Mouse (Mus musculus): ENCODE data around the gene Card6. TPM values are rescaled to one million over a fixed set of nuclear protein-coding genes. Genes with fewer than 3 reads are reported as not detected.

The Card6 gene
- polyA plus RNA-seq, 1 experiment from 2014 or later: 0.56 TPM

DNA sequence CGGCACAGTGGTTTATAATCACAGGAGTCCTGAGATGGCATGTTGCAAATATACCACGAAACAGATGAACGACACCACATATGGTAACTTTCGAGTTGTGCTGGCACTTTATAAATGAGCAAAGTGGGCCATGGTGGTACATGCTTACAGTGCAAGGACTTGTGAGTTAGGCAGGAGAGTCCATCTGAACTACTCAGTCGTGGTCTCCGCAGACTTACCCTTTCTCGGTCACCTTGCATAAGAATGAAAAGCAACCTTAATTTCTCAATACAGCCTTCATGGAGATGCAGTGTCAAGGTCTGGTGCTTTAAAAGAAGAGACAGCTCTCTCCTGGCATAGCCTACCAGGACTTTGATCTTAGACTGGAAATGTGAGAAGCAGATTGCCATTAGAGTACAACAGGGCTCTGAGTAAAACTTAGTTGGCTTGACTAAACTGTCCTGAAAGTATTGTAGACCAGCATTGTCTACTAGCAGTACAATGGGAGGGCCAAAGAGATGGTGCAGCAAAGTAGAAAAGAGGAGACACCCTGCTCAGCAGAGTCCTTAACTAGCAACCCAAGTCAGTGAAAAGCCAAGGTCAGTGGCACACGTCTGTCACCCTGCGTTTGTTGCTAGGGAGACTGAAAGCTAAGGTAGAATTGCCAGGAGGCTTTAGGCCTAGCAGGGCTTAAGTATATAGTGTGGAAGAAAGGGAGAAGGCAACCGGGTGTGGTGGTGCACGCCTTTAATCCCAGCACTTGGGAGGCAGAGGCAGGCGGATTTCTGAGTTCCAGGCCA is 13.4 kb upstream of the Card6 start:
- no peaks in the 10 kb centered on the region for H3K27me3 ChIP-seq (replicated peaks; ENCODE audit: control insufficient read depth, insufficient read depth, low read length)
- peaks cover 9% of the 10 kb centered on the region for H3K4me1 ChIP-seq (ENCODE audit: control insufficient read depth, insufficient read depth, low read depth, low read length)
- ATAC-seq: no peak
- H3K9ac ChIP-seq (ENCODE audit: low read depth, low read length): no peak overlapping the region
- H3K4me3 ChIP-seq (ENCODE audit: low read length): no peak overlapping the region
- H3K36me3 ChIP-seq (ENCODE audit: control insufficient read depth, insufficient read depth, low read length): peaks cover 38% of the 10 kb centered on the region
- H3K27ac ChIP-seq (ENCODE audit: low read depth, low read length): no peak overlapping the region
- no peaks in the 10 kb centered on the region for H3K9me3 ChIP-seq (ENCODE audit: control insufficient read depth, low read length)
- WGBS: 86% methylated on average over 12 of the region's 12 CpGs
- H3K4me2 ChIP-seq (ENCODE audit: low read length): no peak overlapping the region

DNA sequence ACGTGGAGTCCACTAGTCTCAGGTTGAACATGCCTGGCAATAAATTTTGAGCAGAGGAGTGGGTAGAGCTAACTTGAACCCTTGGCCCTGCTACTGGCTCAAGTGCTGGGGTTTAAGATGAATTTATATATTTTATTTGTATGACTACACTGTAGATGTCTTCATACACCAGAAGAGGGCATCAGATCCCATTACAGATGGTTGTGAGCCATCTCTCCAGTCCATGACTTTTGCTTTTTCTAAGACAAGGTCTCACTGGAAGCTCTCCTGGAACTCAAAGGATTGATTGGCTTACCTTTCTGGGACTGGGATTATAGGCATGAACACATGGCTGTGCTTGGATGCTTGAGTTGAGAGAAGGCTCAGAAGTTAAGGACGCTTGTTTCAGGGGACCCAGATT is 11.4 kb upstream of the Card6 start:
- peaks cover 38% of the 10 kb centered on the region for H3K36me3 ChIP-seq (ENCODE audit: control insufficient read depth, insufficient read depth, low read length)
- H3K4me2 ChIP-seq (ENCODE audit: low read length): no peak overlapping the region
- peaks cover 15% of the 10 kb centered on the region for H3K4me1 ChIP-seq (ENCODE audit: control insufficient read depth, insufficient read depth, low read depth, low read length)
- no peaks in the 10 kb centered on the region for H3K9me3 ChIP-seq (ENCODE audit: control insufficient read depth, low read length)
- H3K9ac ChIP-seq (ENCODE audit: low read depth, low read length): no peak overlapping the region
- H3K27ac ChIP-seq (ENCODE audit: low read depth, low read length): no peak overlapping the region
- H3K27me3 ChIP-seq (replicated peaks; ENCODE audit: control insufficient read depth, insufficient read depth, low read length): no peaks in the 10 kb centered on the region
- ATAC-seq: no peak
- 96% methylated on average over 2 of the region's 2 CpGs for WGBS
- H3K4me3 ChIP-seq (ENCODE audit: low read length): no peak overlapping the region

- Histone ChIP-seq H3K4me1 (ENCODE audit: control insufficient read depth, insufficient read depth, low read depth, low read length) (peaks cover 15% of the 10 kb centered on the region), H3K4me2 (ENCODE audit: low read length) (no peak overlapping the region), H3K9ac (ENCODE audit: low read depth, low read length) (no peak overlapping the region), H3K4me3 (ENCODE audit: low read length) (no peak overlapping the region), H3K36me3 (ENCODE audit: control insufficient read depth, insufficient read depth, low read length) (peaks cover 33% of the 10 kb centered on the region), H3K27me3 (replicated peaks; ENCODE audit: control insufficient read depth, insufficient read depth, low read length) (no peaks in the 10 kb centered on the region), H3K27ac (ENCODE audit: low read depth, low read length) (no peak overlapping the region), H3K9me3 (ENCODE audit: control insufficient read depth, low read length) (no peaks in the 10 kb centered on the region)
- WGBS: 92% methylated on average over 2 of the region's 2 CpGs
- no peak for ATAC-seq
Observed at GRCm38 (mm10) chr15:5119192-5119591, 10.9 kb upstream of the Card6 start.

- Histone ChIP-seq H3K27me3 (replicated peaks; ENCODE audit: control insufficient read depth, insufficient read depth, low read length) (no peaks in the 10 kb centered on the region), H3K4me1 (ENCODE audit: control insufficient read depth, insufficient read depth, low read depth, low read length) (peaks cover 15% of the 10 kb centered on the region), H3K27ac (ENCODE audit: low read depth, low read length) (no peak overlapping the region), H3K4me3 (ENCODE audit: low read length) (no peak overlapping the region), H3K9ac (ENCODE audit: low read depth, low read length) (no peak overlapping the region), H3K9me3 (ENCODE audit: control insufficient read depth, low read length) (no peaks in the 10 kb centered on the region), H3K4me2 (ENCODE audit: low read length) (no peak overlapping the region), H3K36me3 (ENCODE audit: control insufficient read depth, insufficient read depth, low read length) (peaks cover 32% of the 10 kb centered on the region)
- ATAC-seq: no peak
- 90% methylated on average over 9 of the region's 9 CpGs for WGBS
Observed at GRCm38 (mm10) chr15:5118626-5119025, 10.3 kb upstream of the Card6 start.

GRCm38 (mm10) chr15:5117031-5117601 is 8.8 kb upstream of the Card6 start:
- WGBS: 3% methylated on average over 22 of the region's 22 CpGs
- H3K4me1 ChIP-seq (ENCODE audit: control insufficient read depth, insufficient read depth, low read depth, low read length): peaks cover 15% of the 10 kb centered on the region
- peak overlapping the region; percentile 78 for H3K4me2 ChIP-seq (ENCODE audit: low read length)
- no peaks in the 10 kb centered on the region for H3K27me3 ChIP-seq (replicated peaks; ENCODE audit: control insufficient read depth, insufficient read depth, low read length)
- H3K9me3 ChIP-seq (ENCODE audit: control insufficient read depth, low read length): no peaks in the 10 kb centered on the region
- H3K9ac ChIP-seq (ENCODE audit: low read depth, low read length): peak overlapping the region; percentile 79
- peak overlapping the region; percentile 81 for H3K4me3 ChIP-seq (ENCODE audit: low read length)
- H3K27ac ChIP-seq (ENCODE audit: low read depth, low read length): peak overlapping the region; percentile 84
- no peak for ATAC-seq
- H3K36me3 ChIP-seq (ENCODE audit: control insufficient read depth, insufficient read depth, low read length): peaks cover 29% of the 10 kb centered on the region

DNA sequence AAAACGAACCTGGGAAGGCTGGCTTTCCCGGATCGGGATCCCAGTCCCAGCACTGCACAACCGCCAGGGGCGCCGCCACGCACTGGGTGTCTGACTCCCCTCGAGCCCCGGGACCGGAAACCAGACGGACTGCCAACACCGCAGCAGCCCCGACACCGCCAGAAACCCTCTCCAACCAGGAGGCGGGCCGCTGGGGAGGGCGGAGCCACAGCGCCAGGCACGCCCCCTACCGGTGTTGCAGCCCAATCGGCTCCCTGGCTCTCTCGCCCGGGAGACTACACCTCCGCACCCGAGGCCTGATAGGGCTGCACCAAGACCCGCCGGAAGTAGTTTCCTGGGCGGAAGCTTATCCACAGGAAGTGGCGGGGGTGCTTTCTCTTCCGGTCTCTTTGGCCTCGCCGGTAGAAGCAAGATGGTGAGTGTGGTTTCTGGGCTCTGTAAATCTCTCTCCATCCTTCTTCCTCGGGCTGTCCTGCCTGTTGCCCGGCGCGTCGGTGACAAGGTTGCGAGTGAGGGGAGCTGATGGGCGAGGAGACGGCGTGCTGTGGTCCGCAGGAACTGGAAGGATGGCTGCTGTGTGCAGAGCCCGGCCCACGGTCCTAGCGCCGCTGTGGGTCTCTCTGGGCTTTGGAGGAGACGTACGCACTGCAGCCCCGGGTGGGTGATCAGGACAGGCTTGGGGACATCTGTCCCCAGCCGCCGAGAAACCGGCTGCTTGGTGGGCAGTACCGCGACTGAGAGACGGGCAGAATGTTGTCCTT is 8.1 kb upstream of the Card6 start, which contains the start of gene Rpl37:
Rpl37 (plus strand) TSS at position 376 of the 761 bp plus-strand sequence.
- peak within 1 kb of the TSS; percentile 86 for H3K27ac ChIP-seq (ENCODE audit: low read depth, low read length)
- peaks cover 23% of the 10 kb centered on the region for H3K36me3 ChIP-seq (ENCODE audit: control insufficient read depth, insufficient read depth, low read length)
- peak; percentile 99 for ATAC-seq
- no peaks in the 10 kb centered on the region for H3K27me3 ChIP-seq (replicated peaks; ENCODE audit: control insufficient read depth, insufficient read depth, low read length)
- H3K4me1 ChIP-seq (ENCODE audit: control insufficient read depth, insufficient read depth, low read depth, low read length): peaks cover 15% of the 10 kb centered on the region
- H3K4me3 ChIP-seq (ENCODE audit: low read length): peak within 1 kb of the TSS; percentile 81
- H3K9me3 ChIP-seq (ENCODE audit: control insufficient read depth, low read length): no peaks in the 10 kb centered on the region
- under 1% methylated on average over 50 of the region's 55 CpGs for WGBS
- H3K4me2 ChIP-seq (ENCODE audit: low read length): peak within 1 kb of the TSS; percentile 78
- H3K9ac ChIP-seq (ENCODE audit: low read depth, low read length): peak within 1 kb of the TSS; percentile 80

DNA sequence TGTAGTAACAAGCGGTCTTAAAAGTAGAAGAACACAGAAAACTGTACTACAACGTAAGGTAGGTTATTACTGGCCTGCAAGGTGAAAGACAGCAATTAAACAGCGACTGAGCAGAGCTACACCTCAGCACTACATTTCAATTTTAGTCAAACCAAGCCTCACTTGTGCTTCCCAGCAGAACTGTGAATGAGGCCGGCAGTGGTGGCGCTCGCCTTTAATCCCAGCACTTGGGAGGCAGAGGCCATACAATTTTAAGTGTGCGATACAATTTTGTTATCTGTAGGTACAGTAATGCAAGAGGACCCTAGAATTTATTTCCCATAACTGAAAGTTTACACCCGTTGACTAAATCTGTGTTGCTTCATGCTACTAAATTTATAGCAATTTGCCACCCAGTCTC is 6.8 kb upstream of the Card6 start:
- no peaks in the 10 kb centered on the region for H3K27me3 ChIP-seq (replicated peaks; ENCODE audit: control insufficient read depth, insufficient read depth, low read length)

DNA sequence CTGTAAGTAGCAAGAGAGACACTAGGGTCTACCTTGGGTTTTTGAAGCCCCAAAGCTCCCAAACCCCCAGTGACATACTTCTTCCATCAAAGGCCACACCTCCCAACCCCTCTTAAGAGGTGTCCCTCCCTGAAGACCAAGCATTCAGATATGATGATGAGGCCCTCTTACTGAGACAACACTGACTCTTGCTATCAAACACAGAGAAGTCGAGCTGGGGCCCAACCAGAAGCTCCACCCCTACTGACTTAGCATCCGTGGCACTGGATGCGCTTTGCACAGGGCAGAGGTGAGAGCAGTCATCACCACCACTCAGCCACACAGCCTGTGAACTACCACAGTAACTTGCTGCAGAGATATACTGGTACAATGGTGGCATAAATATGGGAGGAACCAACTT is 4.3 kb upstream of the Card6 start:
- WGBS: 90% methylated on average over 3 of the region's 3 CpGs
- ATAC-seq: no peak
- H3K27me3 ChIP-seq (replicated peaks; ENCODE audit: control insufficient read depth, insufficient read depth, low read length): no peaks in the 10 kb centered on the region

More for the DNA sequence above, 6.8 kb upstream of the Card6 start:
- H3K4me1 ChIP-seq (ENCODE audit: control insufficient read depth, insufficient read depth, low read depth, low read length): peaks cover 15% of the 10 kb centered on the region
- peaks cover 16% of the 10 kb centered on the region for H3K36me3 ChIP-seq (ENCODE audit: control insufficient read depth, insufficient read depth, low read length)
- H3K4me3 ChIP-seq (ENCODE audit: low read length): 0 out of 2 replicates have a peak overlapping the region, but pooled peaks have one; percentile 81
- no peak for ATAC-seq
- H3K4me2 ChIP-seq (ENCODE audit: low read length): peak overlapping the region; percentile 68
- H3K9ac ChIP-seq (ENCODE audit: low read depth, low read length): 0 out of 2 replicates have a peak overlapping the region, but pooled peaks have one; percentile 80
- no peaks in the 10 kb centered on the region for H3K9me3 ChIP-seq (ENCODE audit: control insufficient read depth, low read length)
- no peak overlapping the region for H3K27ac ChIP-seq (ENCODE audit: low read depth, low read length)
- WGBS: 72% methylated on average over 8 of the region's 8 CpGs

GRCm38 (mm10) chr15:5108655-5109040 is 309 bp upstream of the Card6 start:
- no peaks in the 10 kb centered on the region for H3K4me1 ChIP-seq (ENCODE audit: control insufficient read depth, insufficient read depth, low read depth, low read length)
- H3K36me3 ChIP-seq (ENCODE audit: control insufficient read depth, insufficient read depth, low read length): no peaks in the 10 kb centered on the region
- WGBS: 84% methylated on average over 3 of the region's 3 CpGs
- no peaks in the 10 kb centered on the region for H3K27me3 ChIP-seq (replicated peaks; ENCODE audit: control insufficient read depth, insufficient read depth, low read length)
- no peak for ATAC-seq
- no peak overlapping the region for H3K4me3 ChIP-seq (ENCODE audit: low read length)
- no peaks in the 10 kb centered on the region for H3K9me3 ChIP-seq (ENCODE audit: control insufficient read depth, low read length)
- H3K9ac ChIP-seq (ENCODE audit: low read depth, low read length): no peak overlapping the region
- H3K4me2 ChIP-seq (ENCODE audit: low read length): no peak overlapping the region
- H3K27ac ChIP-seq (ENCODE audit: low read depth, low read length): no peak overlapping the region

More for the DNA sequence above, 4.3 kb upstream of the Card6 start:
- Histone ChIP-seq H3K9me3 (ENCODE audit: control insufficient read depth, low read length) (no peaks in the 10 kb centered on the region), H3K4me1 (ENCODE audit: control insufficient read depth, insufficient read depth, low read depth, low read length) (peaks cover 10% of the 10 kb centered on the region), H3K4me2 (ENCODE audit: low read length) (no peak overlapping the region), H3K27ac (ENCODE audit: low read depth, low read length) (no peak overlapping the region), H3K36me3 (ENCODE audit: control insufficient read depth, insufficient read depth, low read length) (no peaks in the 10 kb centered on the region), H3K4me3 (ENCODE audit: low read length) (no peak overlapping the region), H3K9ac (ENCODE audit: low read depth, low read length) (no peak overlapping the region)

Measured in hindbrain, embryonic 16.5 days (tissue).